23 mouse cellular contexts compared by ENCODE assay signal in genomic region chr5:62473412-62473811, GRCm38 (mm10).
"Had no signal": no experiment of that assay in that cellular context is flagged by ENCODE, and none has a peak within 500 bp of the region (broad histone marks: within the 10 kb centered on the region; RNA-seq: fewer than 3 reads in every experiment).

No protein-coding gene starts in this region.

- DNase-seq: liver, postnatal 0 days; lung, adult 2 months; lung, postnatal 14 days; lung, postnatal 36 days; midbrain, embryonic 14.5 days; retina, postnatal 1 day; right cerebral cortex, adult 18-20 months; right cerebral cortex, postnatal 25 days; right cerebral cortex, postnatal 4 days; spleen, adult 18-20 months; thymus, adult 18-20 months; thymus, postnatal 14 days; thymus, postnatal 36 days had no signal

- H3K9me3 ChIP-seq: lung, embryonic 15.5 days; megakaryocyte, embryonic 14.5 days; midbrain, embryonic 10.5 days; midbrain, embryonic 12.5 days; neural tube, embryonic 13.5 days; neural tube, embryonic 15.5 days had no signal

- ATAC-seq: liver, postnatal 0 days; lung, postnatal 0 days; midbrain, embryonic 16.5 days had no signal

- H3K27me3 ChIP-seq: lung, embryonic 15.5 days; megakaryocyte, embryonic 14.5 days; midbrain, embryonic 12.5 days; neural tube, embryonic 13.5 days; neural tube, embryonic 15.5 days had no signal

- H3K36me3 ChIP-seq: lung, embryonic 15.5 days; midbrain, embryonic 10.5 days; midbrain, embryonic 12.5 days; neural tube, embryonic 13.5 days; neural tube, embryonic 15.5 days had no signal

- H3K27ac ChIP-seq: lung, embryonic 15.5 days; macrophage; midbrain, embryonic 10.5 days; midbrain, embryonic 12.5 days; neural tube, embryonic 13.5 days; neural tube, embryonic 15.5 days had no signal

- H3K4me3 ChIP-seq: lung, embryonic 15.5 days; megakaryocyte, embryonic 14.5 days; midbrain, embryonic 10.5 days; midbrain, embryonic 12.5 days; myocyte; neural tube, embryonic 13.5 days; neural tube, embryonic 15.5 days had no signal

- H3K4me2 ChIP-seq: lung, embryonic 15.5 days; midbrain, embryonic 12.5 days; neural tube, embryonic 13.5 days; neural tube, embryonic 15.5 days had no signal

- H3K4me1 ChIP-seq: lung, embryonic 15.5 days; megakaryocyte, embryonic 14.5 days; midbrain, embryonic 10.5 days; midbrain, embryonic 12.5 days; neural tube, embryonic 13.5 days; neural tube, embryonic 15.5 days had no signal

- H3K9ac ChIP-seq: liver, postnatal 0 days; lung, embryonic 15.5 days; midbrain, embryonic 12.5 days; neural tube, embryonic 13.5 days; neural tube, embryonic 15.5 days had no signal
